Mouse (Mus musculus): ENCODE measurements at regions not wholly inside any gene's neighbourhood (a gene's known extent, or its start where the extent isn't known, plus 50 kb on each side); places are given as distances from the start of the nearest gene placed in this dataset.

DNA sequence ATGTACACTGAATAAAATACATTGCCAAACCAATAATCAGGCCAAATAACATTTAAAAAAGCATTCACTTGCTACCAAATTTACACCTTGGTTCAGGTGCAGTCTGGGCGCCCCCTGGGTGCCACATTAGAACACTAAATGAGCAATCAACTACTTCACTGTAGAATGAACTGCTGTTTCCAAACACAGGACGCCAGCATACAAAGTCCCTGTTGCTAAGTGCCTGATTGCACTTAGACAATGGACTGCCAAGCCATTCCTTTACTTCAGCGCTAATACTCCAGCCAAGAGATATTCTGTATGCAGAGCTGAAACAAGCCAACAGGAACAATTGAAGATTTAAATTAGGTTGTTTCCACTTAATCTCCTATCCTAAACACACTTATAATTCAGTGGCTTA, 421.7 kb upstream of the Slitrk5 start:
- TF ChIP-seq EP300 (IDR thresholded peaks at IDR 0.05; ENCODE audit: insufficient read depth, low read depth, low read length) (no peak), POLR2A (IDR thresholded peaks at IDR 0.05; ENCODE audit: insufficient read depth, low read length) (no peak), CTCF (IDR thresholded peaks at IDR 0.05; ENCODE audit: low read depth, low read length) (no peak)
